Comparison of ENCODE assay signal across 34 mouse cellular contexts in genomic region chr15:8485261-8485660, GRCm38 (mm10). TPM values are rescaled to one million over a fixed set of nuclear protein-coding genes. Genes with fewer than 3 reads are reported as not detected.
A peak's percentile ranks its signal among the peaks of the same experiment; 100 is the strongest.
DNase-seq lines count a peak whose midpoint lies in the region; ATAC-seq and TF ChIP-seq lines count a peak whose summit lies in the region.
"Had no signal": no experiment of that assay in that cellular context is flagged by ENCODE, and none has a peak within 500 bp of the region (broad histone marks: within the 10 kb centered on the region; RNA-seq: fewer than 3 reads in every experiment).

No protein-coding gene starts in this region.

- WGBS in lung, postnatal 0 days, result 56% methylated on average over 6 of the region's 6 CpGs
- WGBS in liver, embryonic 12.5 days (ENCODE audit: insufficient replicate concordance), result 78% methylated on average over 6 of the region's 6 CpGs

- H3K4me1 ChIP-seq in lung, postnatal 0 days (ENCODE audit: insufficient read depth, low read depth, low read length), result no peaks in the 10 kb centered on the region
- H3K4me1 ChIP-seq in liver, embryonic 12.5 days, result no peaks in the 10 kb centered on the region
- H3K4me1 ChIP-seq: embryonic facial prominence, embryonic 15.5 days; hindbrain, embryonic 13.5 days; limb, embryonic 12.5 days; megakaryocyte, embryonic 14.5 days; midbrain, embryonic 13.5 days; neural tube, embryonic 12.5 days had no signal

- TF ChIP-seq CTCF in layer of hippocampus, adult 2 months (conservative IDR thresholded peaks at IDR 0.05), result peak; percentile 50
- no peak for TF ChIP-seq CTCF in lung, postnatal 0 days (IDR thresholded peaks at IDR 0.05)

- peak; percentile 19 to 21 for DNase-seq in cerebellum, postnatal 10 days
- DNase-seq in cerebellum, adult 11-12 months, result no peak
- peak; percentile 10 for DNase-seq in layer of hippocampus, adult 11-12 months (ENCODE audit: low spot score)
- no peak for DNase-seq in layer of hippocampus, postnatal 25 days (ENCODE audit: extremely low spot score in 1 of 2, low spot score in 1 of 2)
- DNase-seq in layer of hippocampus, adult 2 months (ENCODE audit: low spot score in 2 of 2), result peak in 1 of 2 experiments; percentile 46
- peak; percentile 58 for DNase-seq in retina, postnatal 1 day
- no peak for DNase-seq in lung, postnatal 0 days (ENCODE audit: low spot score)
- DNase-seq: adrenal gland, postnatal 14 days; gastrocnemius, adult 2 months; heart, postnatal 36 days; kidney, adult 8-10 months; kidney, postnatal 10 days; lung, adult 2 months; lung, postnatal 36 days; right cerebral cortex, adult 18-20 months; thymus, adult 18-20 months; thymus, postnatal 4 days had no signal

- H3K4me3 ChIP-seq in layer of hippocampus, adult 2 months, result no peak overlapping the region
- no peak overlapping the region for H3K4me3 ChIP-seq in lung, postnatal 0 days (ENCODE audit: low read depth, low read length)
- no peak overlapping the region for H3K4me3 ChIP-seq in liver, embryonic 12.5 days
- H3K4me3 ChIP-seq: embryonic facial prominence, embryonic 15.5 days; gastrocnemius, adult 2 months; hindbrain, embryonic 13.5 days; limb, embryonic 12.5 days; megakaryocyte, embryonic 14.5 days; midbrain, embryonic 13.5 days; neural tube, embryonic 12.5 days had no signal

- ATAC-seq in lung, postnatal 0 days, result no peak
- ATAC-seq in liver, embryonic 12.5 days, result no peak
- ATAC-seq: midbrain, embryonic 13.5 days had no signal

- H3K9me3 ChIP-seq in lung, postnatal 0 days (ENCODE audit: low read length), result no peaks in the 10 kb centered on the region
- H3K9me3 ChIP-seq in liver, embryonic 12.5 days (replicated peaks), result no peaks in the 10 kb centered on the region
- H3K9me3 ChIP-seq: embryonic facial prominence, embryonic 15.5 days; hindbrain, embryonic 13.5 days; limb, embryonic 12.5 days; midbrain, embryonic 13.5 days; neural tube, embryonic 12.5 days had no signal

- no peak overlapping the region for H3K9ac ChIP-seq in lung, postnatal 0 days (replicated peaks; ENCODE audit: low read depth)
- no peak overlapping the region for H3K9ac ChIP-seq in liver, embryonic 12.5 days
- H3K9ac ChIP-seq: embryonic facial prominence, embryonic 15.5 days; hindbrain, embryonic 13.5 days; limb, embryonic 12.5 days; midbrain, embryonic 13.5 days; neural tube, embryonic 12.5 days had no signal

- no peak overlapping the region for H3K4me2 ChIP-seq in lung, postnatal 0 days (replicated peaks; ENCODE audit: low read depth, low read length)
- no peak overlapping the region for H3K4me2 ChIP-seq in liver, embryonic 12.5 days
- H3K4me2 ChIP-seq: embryonic facial prominence, embryonic 15.5 days; hindbrain, embryonic 13.5 days; limb, embryonic 12.5 days; liver, embryonic 11.5 days; midbrain, embryonic 13.5 days; neural tube, embryonic 12.5 days had no signal

- no peaks in the 10 kb centered on the region for H3K36me3 ChIP-seq in lung, postnatal 0 days (ENCODE audit: insufficient read depth, low read length)
- H3K36me3 ChIP-seq in liver, embryonic 12.5 days, result no peaks in the 10 kb centered on the region
- H3K36me3 ChIP-seq: embryonic facial prominence, embryonic 15.5 days; hindbrain, embryonic 13.5 days; limb, embryonic 12.5 days; midbrain, embryonic 13.5 days; neural tube, embryonic 12.5 days had no signal

- no peaks in the 10 kb centered on the region for H3K27me3 ChIP-seq in lung, postnatal 0 days (replicated peaks; ENCODE audit: insufficient read depth, low read length)
- no peaks in the 10 kb centered on the region for H3K27me3 ChIP-seq in liver, embryonic 12.5 days (replicated peaks)
- H3K27me3 ChIP-seq: embryonic facial prominence, embryonic 15.5 days; hindbrain, embryonic 13.5 days; limb, embryonic 12.5 days; midbrain, embryonic 13.5 days; neural tube, embryonic 12.5 days had no signal

- H3K27ac ChIP-seq in layer of hippocampus, adult 2 months, result no peak overlapping the region
- H3K27ac ChIP-seq in lung, postnatal 0 days (ENCODE audit: low read length), result no peak overlapping the region
- no peak overlapping the region for H3K27ac ChIP-seq in liver, embryonic 12.5 days
- H3K27ac ChIP-seq: embryonic facial prominence, embryonic 15.5 days; gastrocnemius, adult 2 months; hindbrain, embryonic 13.5 days; limb, embryonic 12.5 days; midbrain, embryonic 13.5 days; neural tube, embryonic 12.5 days had no signal

- no peak for TF ChIP-seq EP300 in lung, postnatal 0 days (IDR thresholded peaks at IDR 0.05)

RNA-seq across cellular contexts. Expression of gene Gm2310, which starts 34.5 kb away (rescaled TPM):
- total RNA-seq in layer of hippocampus, postnatal 25 days (2021), result not detected
- not detected for total RNA-seq in layer of hippocampus, adult 2 months (2021)
- not detected in 2 replicates for polyA plus RNA-seq in lung, postnatal 0 days (2015; fragmentation: Nextera tagmentation; extraction: Ambion mirVana)
- not detected in 2 replicates for polyA plus RNA-seq in liver, embryonic 12.5 days (2016; fragmentation: Nextera tagmentation; extraction: Ambion mirVana)
- total RNA-seq: adrenal gland, postnatal 14 days; gastrocnemius, adult 2 months; gastrocnemius, postnatal 4 days; heart, adult 8-10 months; heart, postnatal 36 days; layer of hippocampus, postnatal 10 days; left cerebral cortex, postnatal 10 days had no signal
- polyA plus RNA-seq: embryonic facial prominence, embryonic 15.5 days; frontal cortex, adult 2 months; heart, embryonic 14.5 days; hindbrain, embryonic 13.5 days; intestine, embryonic 14.5 days; limb, embryonic 12.5 days; liver, embryonic 11.5 days; lung, adult 2 months; midbrain, embryonic 13.5 days; neural tube, embryonic 12.5 days; small intestine, adult 2 months; stomach, embryonic 16.5 days had no signal

RNA-seq across cellular contexts. Expression of gene Nipbl, which starts 41.0 kb away (rescaled TPM):
- 10 to 100 TPM; 28.8 to 32.3 TPM for total RNA-seq in layer of hippocampus, postnatal 25 days (2021)
- 10 to 100 TPM; 32.9 to 35.0 TPM for total RNA-seq in layer of hippocampus, adult 2 months (2021)
- 15.1 and 17.6 TPM in 2 replicates for polyA plus RNA-seq in lung, postnatal 0 days (2015; fragmentation: Nextera tagmentation; extraction: Ambion mirVana)
- 10.0 and 10.2 TPM in 2 replicates for polyA plus RNA-seq in liver, embryonic 12.5 days (2016; fragmentation: Nextera tagmentation; extraction: Ambion mirVana)

Comparison
In these comparisons a context has a peak if more than half of its experiments do, and no peak if none do; other contexts are left out.
1. DNase-seq: peak in cerebellum, postnatal 10 days (2 of 2), layer of hippocampus, adult 11-12 months (single experiment) and retina, postnatal 1 day (single experiment); none in cerebellum, adult 11-12 months (single experiment), layer of hippocampus, postnatal 25 days (0 of 2) and lung, postnatal 0 days (single experiment).